Mouse (Mus musculus) MEL (cell line): ENCODE results near the gene Ptprn2. TPM values are rescaled to one million over a fixed set of nuclear protein-coding genes. Genes with fewer than 3 reads are reported as not detected.

Source experiments
- DNase-seq: peaks from one replicate; pipeline ENCODE4 v3.0.0; 2011; ENCODE audit warnings: low read depth, low spot score
- H3K27ac ChIP-seq: 2 replicates; pipeline ENCODE4 v1.5.1; 2012; ENCODE audit warnings: low read depth, mild to moderate bottlenecking, control low read depth, low read length, moderate library complexity; ENCODE audit not compliant: control insufficient read depth
- H3K27me3 ChIP-seq, 2 experiments: fragments of 150-350 bp in 1 of 2; sonication (generic) in 1 of 2; 2 replicates each; pipeline ENCODE4 v1.6.1; 2012; ENCODE audit warnings: low read length in 2 of 2, mild to moderate bottlenecking in 2 of 2, improper control_type of control experiment in 1 of 2, moderate library complexity in 1 of 2; ENCODE audit not compliant: insufficient read depth in 2 of 2, control insufficient read depth in 1 of 2
- H3K36me3 ChIP-seq, 2 experiments: 2 replicates each; pipeline ENCODE4 v1.6.1; 2012 to 2014; ENCODE audit warnings: low read length in 2 of 2, improper control_type of control experiment in 1 of 2, inconsistent platforms in 1 of 2, mild to moderate bottlenecking in 1 of 2; ENCODE audit not compliant: insufficient read depth in 2 of 2, control insufficient read depth in 1 of 2
- H3K4me1 ChIP-seq, 2 experiments: fragments of 150-350 bp in 1 of 2; sonication (generic) in 1 of 2; 2 replicates each; pipeline ENCODE4 v1.6.1; 2012; ENCODE audit warnings: low read length in 2 of 2, improper control_type of control experiment in 1 of 2, mild to moderate bottlenecking in 1 of 2; ENCODE audit not compliant: insufficient read depth in 2 of 2, control insufficient read depth in 1 of 2
- H3K4me3 ChIP-seq, 2 experiments: fragments of 150-350 bp in 1 of 2; sonication (generic) in 1 of 2; 2 replicates each; pipeline ENCODE4 v1.5.1; 2012; ENCODE audit warnings: low read depth in 2 of 2, low read length in 2 of 2, mild to moderate bottlenecking in 2 of 2, moderate library complexity in 2 of 2, control low read depth in 1 of 2, improper control_type of control experiment in 1 of 2; ENCODE audit not compliant: control insufficient read depth in 1 of 2, insufficient read depth in 1 of 2
- H3K79me2 ChIP-seq: 2 replicates; pipeline ENCODE4 v1.6.1; 2012; ENCODE audit warnings: mild to moderate bottlenecking, low read length, moderate library complexity; ENCODE audit not compliant: control insufficient read depth, poor library complexity, insufficient read depth
- H3K9ac ChIP-seq: 2 replicates; pipeline ENCODE4 v1.6.1; 2012; ENCODE audit warnings: low read depth, mild to moderate bottlenecking, control low read depth, low read length, moderate library complexity; ENCODE audit not compliant: control insufficient read depth, poor library complexity, severe bottlenecking
- H3K9me3 ChIP-seq: fragments of 150-350 bp; sonication (generic); replicated peaks from 2 replicates; pipeline ENCODE4 v1.6.1; 2012; ENCODE audit warnings: mild to moderate bottlenecking, low read length, improper control_type of control experiment, moderate library complexity; ENCODE audit not compliant: insufficient read depth
- CHD2 ChIP-seq: IDR thresholded peaks from 2 replicates; pipeline ENCODE4 v1.6.1; 2011; ENCODE audit warnings: low read length, improper control_type of control experiment
- ETS1 ChIP-seq: IDR thresholded peaks from 2 replicates; pipeline ENCODE4 v1.6.1; 2012; ENCODE audit warnings: low read depth, mild to moderate bottlenecking, inconsistent platforms, low read length, improper control_type of control experiment, moderate library complexity
- GABPA ChIP-seq: IDR thresholded peaks from 2 replicates; pipeline ENCODE4 v1.6.1; 2012; ENCODE audit warnings: low read depth, mild to moderate bottlenecking, inconsistent platforms, low read length, improper control_type of control experiment, moderate library complexity
- HCFC1 ChIP-seq: IDR thresholded peaks from 2 replicates; pipeline ENCODE4 v1.6.1; 2012; ENCODE audit warnings: low read depth, mild to moderate bottlenecking, inconsistent platforms, low read length, improper control_type of control experiment, moderate library complexity
- JUND ChIP-seq: IDR thresholded peaks from 2 replicates; pipeline ENCODE4 v1.6.1; 2011; ENCODE audit warnings: low read depth, mild to moderate bottlenecking, improper control_type of control experiment, low read length
- MAFK ChIP-seq: IDR thresholded peaks from 2 replicates; pipeline ENCODE4 v1.6.1; 2011; ENCODE audit warnings: low read depth, mild to moderate bottlenecking, low read length, improper control_type of control experiment, borderline replicate concordance
- MAZ ChIP-seq: IDR thresholded peaks from 2 replicates; pipeline ENCODE4 v1.6.1; 2012; ENCODE audit warnings: low read depth, mild to moderate bottlenecking, inconsistent platforms, low read length, improper control_type of control experiment
- MEF2A ChIP-seq: IDR thresholded peaks from 2 replicates; pipeline ENCODE4 v1.6.1; 2014; ENCODE audit warnings: low read depth, mild to moderate bottlenecking, inconsistent platforms, low read length, improper control_type of control experiment; ENCODE audit not compliant: poor library complexity, insufficient replicate concordance, severe bottlenecking; ENCODE audit errors: extremely low read depth
- MXI1 ChIP-seq: IDR thresholded peaks from 2 replicates; pipeline ENCODE4 v1.6.1; 2011; ENCODE audit warnings: mild to moderate bottlenecking, low read depth, low read length, improper control_type of control experiment
- NELFE ChIP-seq: IDR thresholded peaks from 2 replicates; pipeline ENCODE4 v1.6.1; 2011; ENCODE audit warnings: low read depth, low read length, improper control_type of control experiment
- POLR2A ChIP-seq, 2 experiments: IDR thresholded peaks; 2 replicates each; pipeline ENCODE4 v1.6.1; 2011 to 2012; ENCODE audit warnings: low read length in 2 of 2, mild to moderate bottlenecking in 2 of 2, control low read depth in 1 of 2, improper control_type of control experiment in 1 of 2, low read depth in 1 of 2, moderate library complexity in 1 of 2; ENCODE audit not compliant: control insufficient read depth in 1 of 2, insufficient read depth in 1 of 2, poor library complexity in 1 of 2
- POLR2AphosphoS2 ChIP-seq: IDR thresholded peaks from 2 replicates; pipeline ENCODE4 v1.6.1; 2011; ENCODE audit warnings: low read length, improper control_type of control experiment
- POLR2AphosphoS5 ChIP-seq: IDR thresholded peaks from 2 replicates; pipeline ENCODE4 v1.6.1; 2012; ENCODE audit warnings: low read depth, borderline replicate concordance, mild to moderate bottlenecking, inconsistent platforms, low read length, moderate library complexity, mixed read lengths
- RCOR1 ChIP-seq: IDR thresholded peaks from 2 replicates; pipeline ENCODE4 v1.6.1; 2012; ENCODE audit warnings: low read depth, mild to moderate bottlenecking, inconsistent platforms, low read length, improper control_type of control experiment
- SIN3A ChIP-seq: IDR thresholded peaks from 2 replicates; pipeline ENCODE4 v1.6.1; 2012; ENCODE audit warnings: low read length, improper control_type of control experiment, inconsistent platforms
- SMC3 ChIP-seq: IDR thresholded peaks from 2 replicates; pipeline ENCODE4 v1.6.1; 2011; ENCODE audit warnings: low read depth, low read length, improper control_type of control experiment
- TBP ChIP-seq: IDR thresholded peaks from 2 replicates; pipeline ENCODE4 v1.8.0; 2011; ENCODE audit warnings: low read depth, low read length, improper control_type of control experiment
- TCF12 ChIP-seq: IDR thresholded peaks from 2 replicates; pipeline ENCODE4 v1.6.1; 2014; ENCODE audit warnings: low read depth, mild to moderate bottlenecking, inconsistent platforms, low read length, improper control_type of control experiment, moderate library complexity
- USF1 ChIP-seq: IDR thresholded peaks from 2 replicates; pipeline ENCODE4 v1.6.1; 2014; ENCODE audit warnings: low read depth, mild to moderate bottlenecking, inconsistent platforms, low read length, improper control_type of control experiment, moderate library complexity
- USF2 ChIP-seq, 2 experiments: IDR thresholded peaks; 2 replicates each; pipeline ENCODE4 v1.6.1; 2011 to 2012; ENCODE audit warnings: improper control_type of control experiment in 2 of 2, low read length in 2 of 2, borderline replicate concordance in 1 of 2, inconsistent platforms in 1 of 2, low read depth in 1 of 2, mild to moderate bottlenecking in 1 of 2; ENCODE audit not compliant: insufficient read depth in 1 of 2
- ZC3H11A ChIP-seq: IDR thresholded peaks from 2 replicates; pipeline ENCODE4 v1.6.1; 2012; ENCODE audit warnings: low read depth, mild to moderate bottlenecking, inconsistent platforms, low read length, improper control_type of control experiment
- ZKSCAN1 ChIP-seq: IDR thresholded peaks from 2 replicates; pipeline ENCODE4 v1.6.1; 2012; ENCODE audit warnings: low read depth, mild to moderate bottlenecking, inconsistent platforms, low read length, improper control_type of control experiment, moderate library complexity
- ZMIZ1 ChIP-seq: IDR thresholded peaks from 2 replicates; pipeline ENCODE4 v1.6.1; 2012; ENCODE audit warnings: low read depth, mild to moderate bottlenecking, inconsistent platforms, low read length, improper control_type of control experiment, moderate library complexity
- ZNF384 ChIP-seq: IDR thresholded peaks from 2 replicates; pipeline ENCODE4 v1.6.1; 2012; ENCODE audit warnings: low read depth, mild to moderate bottlenecking, inconsistent platforms, low read length, improper control_type of control experiment
- polyA plus RNA-seq, 2 experiments: library from polyadenylated mRNA; stranded (reverse) in 1 of 2; unstranded in 1 of 2; fragments of >175 nt in 1 of 2; fragments of >200 nt in 1 of 2; gene quantifications; 2 replicates each; pipeline versions ENCODE4 v1.2.1 to v1.2.4; 2012; ENCODE audit warnings: low replicate concordance in 2 of 2, low read depth in 1 of 2; ENCODE audit not compliant: insufficient read length in 2 of 2, insufficient read depth in 1 of 2, missing spikeins in 1 of 2
- total RNA-seq: library from RNA; depleted of rRNA; stranded (reverse); fragments of 300-350 nt; gene quantifications from 2 replicates; pipeline ENCODE4 v1.2.3, GENCODE M21; 2012

Ptprn2 gene
- total and polyA plus RNA-seq, 3 experiments: not detected

GRCm38 (mm10) chr12:116901773-116902172, 416.3 kb downstream of the Ptprn2 start:
- no peaks in the 10 kb centered on the region for H3K27me3 ChIP-seq
- no peak for DNase-seq
- no peak overlapping the region for H3K27ac ChIP-seq
- H3K9me3 ChIP-seq: no peaks in the 10 kb centered on the region
- H3K9ac ChIP-seq: no peak overlapping the region
- H3K79me2 ChIP-seq: no peaks in the 10 kb centered on the region
- TF ChIP-seq MXI1 (no peak), MAZ (no peak), TCF12 (no peak), JUND (no peak), USF1 (no peak), RCOR1 (no peak), ETS1 (no peak), GABPA (no peak), ZC3H11A (no peak), POLR2AphosphoS2 (no peak)
- H3K4me1 ChIP-seq: no peaks in the 10 kb centered on the region
- H3K4me3 ChIP-seq: no peak overlapping the region
- H3K36me3 ChIP-seq: no peaks in the 10 kb centered on the region

- Histone ChIP-seq H3K27ac (no peak overlapping the region), H3K27me3 (no peaks in the 10 kb centered on the region), H3K4me1 (no peaks in the 10 kb centered on the region), H3K36me3 (no peaks in the 10 kb centered on the region)
- DNase-seq: no peak
- TF ChIP-seq USF2 (IDR thresholded peaks at IDR 0.05; ENCODE audit: borderline replicate concordance in 1 of 2, insufficient read depth in 1 of 2, low read depth in 1 of 2, low read length in 2 of 2): no peak
- no peak for TF ChIP-seq MAFK
- TF ChIP-seq ZMIZ1: no peak
- no peak for TF ChIP-seq SMC3
- no peak for TF ChIP-seq POLR2AphosphoS5
- no peak for TF ChIP-seq TBP
- no peak for TF ChIP-seq CHD2
- no peak for TF ChIP-seq SIN3A
- no peak for TF ChIP-seq USF1
- no peak for TF ChIP-seq NELFE
- no peak for TF ChIP-seq GABPA
- TF ChIP-seq ZNF384: no peak
- TF ChIP-seq MXI1: no peak
- no peak for TF ChIP-seq TCF12
- no peak for TF ChIP-seq MEF2A
- TF ChIP-seq JUND: no peak
- no peak for TF ChIP-seq HCFC1
- no peak for TF ChIP-seq ZKSCAN1
- TF ChIP-seq POLR2A (IDR thresholded peaks at IDR 0.05; ENCODE audit: control insufficient read depth in 1 of 2, insufficient read depth in 1 of 2, low read depth in 1 of 2, low read length in 2 of 2, poor library complexity in 1 of 2): no peak
- no peak for TF ChIP-seq ZC3H11A
- TF ChIP-seq, all 39 proteins: peak for 0
- no peaks in the 10 kb centered on the region for H3K9me3 ChIP-seq
- no peak overlapping the region for H3K9ac ChIP-seq
- no peak overlapping the region for H3K4me3 ChIP-seq
- no peaks in the 10 kb centered on the region for H3K79me2 ChIP-seq
Measured at GRCm38 (mm10) chr12:116907424-116907823, 421.9 kb downstream of the Ptprn2 start.
